Mouse (Mus musculus) midbrain, postnatal 0 days (tissue): ENCODE measurements at regions not wholly inside any gene's neighbourhood (a gene's known extent, or its start where the extent isn't known, plus 50 kb on each side); places are given as distances from the start of the nearest gene placed in this dataset.
A peak's percentile ranks its signal among the peaks of the same experiment; 100 is the strongest.

Experiments used
- ATAC-seq: fragments of 200-750 bp; cut with Nextera tagmentation; 2 replicates; pipeline ENCODE4 v1.8.0; 2017; ENCODE audit warnings: moderate number of reproducible peaks, mild to moderate bottlenecking, moderate TSS enrichment, moderate library complexity; ENCODE audit not compliant: low FRiP score
- DNase-seq: peaks from one replicate; pipeline ENCODE4 v3.0.0-alpha.2; 2015; ENCODE audit warnings: low spot score
- H3K27ac ChIP-seq: fragments of 300-500 bp; sonication (generic); 2 replicates; pipeline ENCODE4 v1.5.1; 2014; ENCODE audit warnings: low read depth, mild to moderate bottlenecking, low read length, mixed read lengths
- H3K27me3 ChIP-seq: fragments of 300-500 bp; sonication (generic); 2 replicates; pipeline ENCODE4 v1.6.1; 2014; ENCODE audit warnings: low read length, control low read depth, mixed read lengths; ENCODE audit not compliant: insufficient read depth
- H3K36me3 ChIP-seq: fragments of 300-500 bp; sonication (generic); 2 replicates; pipeline ENCODE4 v1.6.1; 2014; ENCODE audit warnings: low read length, control low read depth, mixed read lengths; ENCODE audit not compliant: insufficient read depth
- H3K4me1 ChIP-seq: fragments of 300-500 bp; sonication (generic); 2 replicates; pipeline ENCODE4 v1.6.1; 2014; ENCODE audit warnings: mild to moderate bottlenecking, control low read depth, antibody characterized with exemption, low read length, mixed read lengths; ENCODE audit not compliant: insufficient read depth
- H3K4me2 ChIP-seq: fragments of 300-500 bp; sonication (generic); 2 replicates; pipeline ENCODE4 v1.6.1; 2014; ENCODE audit warnings: low read depth, mild to moderate bottlenecking, low read length, mixed read lengths; ENCODE audit not compliant: poor library complexity, severe bottlenecking
- H3K4me3 ChIP-seq: fragments of 300-500 bp; sonication (generic); 2 replicates; pipeline ENCODE4 v1.5.1; 2014; ENCODE audit warnings: low read depth, mild to moderate bottlenecking, low read length, moderate library complexity
- H3K9ac ChIP-seq: fragments of 300-500 bp; sonication (generic); replicated peaks from 2 replicates; pipeline ENCODE4 v1.6.1; 2014; ENCODE audit warnings: mild to moderate bottlenecking, low read length, moderate library complexity, mixed read lengths; ENCODE audit not compliant: poor library complexity, severe bottlenecking
- H3K9me3 ChIP-seq: fragments of 300-500 bp; sonication (generic); 2 replicates; pipeline ENCODE4 v1.6.1; 2016; ENCODE audit warnings: low read length, control low read depth
- CTCF ChIP-seq: IDR thresholded peaks from 2 replicates; pipeline ENCODE4 v1.5.1; 2016; ENCODE audit warnings: antibody characterized with exemption, mild to moderate bottlenecking
- WGBS: fragments of 180-500 bp; shearing (Covaris S2); extraction: QIAGEN DNeasy Blood & Tissue Kit; methylation state at CpG from one replicate; pipeline ENCODE4 v1.1.7; 2014; 5-methylcytosine and 5-hydroxymethylcytosine counted together

- Histone ChIP-seq H3K4me1 (no peaks in the 10 kb centered on the region), H3K27me3 (no peaks in the 10 kb centered on the region), H3K27ac (no peak overlapping the region), H3K9me3 (no peaks in the 10 kb centered on the region), H3K36me3 (no peaks in the 10 kb centered on the region), H3K4me3 (no peak overlapping the region), H3K9ac (no peak overlapping the region), H3K4me2 (no peak overlapping the region)
- DNase-seq (no peak), ATAC-seq (no peak)
- TF ChIP-seq CTCF = no peak
- WGBS = 93% methylated on average over 6 of the region's 6 CpGs
These were observed 52.0 kb upstream of the 4933409G03Rik start for GRCm38 (mm10) chr2:68530228-68530627.

GRCm38 (mm10) chr2:68531099-68531498 is 51.1 kb upstream of the 4933409G03Rik start:
- Histone ChIP-seq H3K9me3 (no peaks in the 10 kb centered on the region), H3K4me1 (no peaks in the 10 kb centered on the region), H3K27me3 (no peaks in the 10 kb centered on the region), H3K9ac (no peak overlapping the region), H3K27ac (no peak overlapping the region), H3K4me3 (no peak overlapping the region), H3K4me2 (peak overlapping the region; percentile 18; the same call in 1 of the 2 replicates), H3K36me3 (no peaks in the 10 kb centered on the region)
- DNase-seq = peak; percentile 19
- WGBS = 22% methylated on average over 4 of the region's 4 CpGs
- no peak for TF ChIP-seq CTCF
- no peak for ATAC-seq
